Mouse (Mus musculus): Measurements from ENCODE around the gene Krtdap.

DNA sequence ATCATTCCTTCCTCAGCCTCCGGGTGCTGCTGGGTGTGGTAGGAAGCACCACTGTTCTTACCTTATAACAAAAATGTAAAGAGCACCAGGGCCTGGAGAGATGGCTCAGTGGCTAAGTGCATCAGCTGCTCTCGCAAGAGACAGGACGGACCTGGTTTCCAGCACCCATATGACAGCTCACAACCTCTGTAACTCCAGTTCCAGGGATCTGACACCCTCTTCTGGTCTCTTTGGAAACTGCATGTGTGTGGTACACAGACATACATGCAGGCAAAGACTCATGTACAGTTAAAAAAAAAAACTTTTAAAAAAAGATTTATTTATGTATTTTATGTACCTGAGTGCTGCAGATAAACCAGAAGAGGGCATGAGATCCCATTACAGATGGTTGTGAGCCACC is 15.6 kb downstream of the Krtdap start:
- peak; percentile 32; the same call in 1 of the 2 replicates for TF ChIP-seq CTCF (IDR thresholded peaks at IDR 0.05; ENCODE audit: low read depth)
- TF ChIP-seq EP300 (optimal IDR thresholded peaks at IDR 0.05): no peak

All from stomach, postnatal 0 days (tissue).